Mouse (Mus musculus) kidney, adult 2 months (tissue): ENCODE results near the gene Camsap2.

Source experiments
- CTCF ChIP-seq: fragments of 200-500 bp; conservative IDR thresholded peaks from 2 replicates; pipeline ENCODE4 v1.5.1; 2011; ENCODE audit warnings: low read depth, mild to moderate bottlenecking, control low read depth, low read length, moderate library complexity, mixed read lengths; ENCODE audit not compliant: insufficient read depth, insufficient read length
- POLR2A ChIP-seq: fragments of 200-500 bp; IDR thresholded peaks from one replicate; pipeline ENCODE4 v1.6.1; 2011; ENCODE audit warnings: low read depth, low read length, control low read depth

DNA sequence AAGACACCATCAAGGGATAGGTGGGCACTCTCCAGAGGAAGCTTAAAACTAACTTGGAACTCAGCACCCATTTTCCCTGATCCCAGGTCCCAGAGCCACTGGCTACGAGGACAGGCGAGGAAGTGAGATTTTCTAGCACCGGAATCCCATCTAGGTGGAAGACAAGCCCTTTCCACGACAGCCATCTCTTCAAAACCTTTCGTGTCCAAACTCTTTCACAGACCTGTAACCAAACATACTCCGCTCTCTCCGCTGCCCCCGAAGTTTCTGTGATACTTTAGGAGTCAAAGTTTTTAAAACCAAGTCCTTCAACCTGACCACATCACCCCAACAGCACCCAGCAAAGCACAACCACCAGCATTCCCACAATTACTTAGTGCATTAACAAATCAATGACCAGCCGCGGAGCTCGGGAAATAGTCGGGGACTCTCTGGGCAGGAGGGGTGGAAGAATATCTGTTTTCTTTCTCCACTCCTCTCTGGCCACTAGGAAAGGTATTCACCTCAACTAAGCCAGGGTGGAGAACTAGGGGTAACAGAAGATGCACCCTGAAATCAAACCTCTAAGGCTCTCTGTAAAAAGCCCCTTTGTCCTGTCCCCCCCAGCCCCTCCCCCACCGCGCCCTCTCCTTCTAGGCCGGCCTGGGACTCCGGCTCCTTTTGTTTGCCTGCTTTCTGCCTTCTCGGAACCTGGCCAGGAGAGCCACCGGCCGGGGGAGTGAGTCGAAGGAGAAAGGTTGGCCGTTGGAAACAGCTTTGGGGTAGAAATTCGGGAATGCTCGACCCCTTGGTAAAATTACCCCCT lies 112.7 kb downstream of the Camsap2 start:
- TF ChIP-seq CTCF (no peak), POLR2A (no peak)
